Mouse (Mus musculus) brain, embryonic 14.5 days (tissue): ENCODE measurements around the gene Apobec3.

ENCODE experiments used
- CTCF ChIP-seq: fragments of 200-500 bp; IDR thresholded peaks from 2 replicates; pipeline ENCODE4 v1.5.1; 2012; ENCODE audit warnings: inconsistent platforms, mild to moderate bottlenecking, moderate library complexity, borderline replicate concordance; ENCODE audit not compliant: insufficient read depth, insufficient read length; ENCODE audit errors: extremely low read depth
- POLR2A ChIP-seq: fragments of 200-500 bp; IDR thresholded peaks from 2 replicates; pipeline ENCODE4 v1.6.1; 2012; ENCODE audit warnings: mild to moderate bottlenecking, inconsistent platforms, borderline replicate concordance; ENCODE audit not compliant: poor library complexity, insufficient read depth, insufficient read length, severe bottlenecking; ENCODE audit errors: extremely low read depth

- TF ChIP-seq CTCF (no peak), POLR2A (no peak)
Observed at GRCm38 (mm10) chr15:79947681-79948080, 56.2 kb downstream of the Apobec3 start.
